Mouse (Mus musculus) Muller cell, postnatal 12 days (primary cell): ENCODE measurements at regions not wholly inside any gene's neighbourhood (a gene's known extent, or its start where the extent isn't known, plus 50 kb on each side); places are given as distances from the start of the nearest gene placed in this dataset.

Source experiments
- DNase-seq: peaks from one replicate; pipeline ENCODE4 v3.0.0-alpha.2; 2015; ENCODE audit errors: inconsistent ontology term

DNA sequence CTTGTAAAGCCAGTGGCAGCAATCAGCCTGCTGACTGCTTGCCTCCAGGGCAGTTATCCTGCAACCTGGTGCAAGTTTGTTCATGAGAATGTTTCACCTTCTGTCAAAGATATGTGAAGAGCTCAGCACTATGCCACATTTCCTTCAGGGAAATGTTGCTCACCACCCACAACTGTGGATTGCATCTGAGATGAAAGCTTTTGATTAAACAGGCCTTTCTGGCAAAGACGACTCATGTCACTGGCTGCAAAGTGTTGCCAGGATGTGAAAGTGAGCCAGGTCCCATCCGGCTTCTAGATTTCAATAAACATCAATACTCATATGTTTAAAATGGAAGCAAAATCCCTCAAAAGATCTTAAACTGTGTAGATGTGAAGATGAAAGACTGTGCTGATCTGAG, 2121.0 kb downstream of the Gm37988 start:
- no peak for DNase-seq

DNA sequence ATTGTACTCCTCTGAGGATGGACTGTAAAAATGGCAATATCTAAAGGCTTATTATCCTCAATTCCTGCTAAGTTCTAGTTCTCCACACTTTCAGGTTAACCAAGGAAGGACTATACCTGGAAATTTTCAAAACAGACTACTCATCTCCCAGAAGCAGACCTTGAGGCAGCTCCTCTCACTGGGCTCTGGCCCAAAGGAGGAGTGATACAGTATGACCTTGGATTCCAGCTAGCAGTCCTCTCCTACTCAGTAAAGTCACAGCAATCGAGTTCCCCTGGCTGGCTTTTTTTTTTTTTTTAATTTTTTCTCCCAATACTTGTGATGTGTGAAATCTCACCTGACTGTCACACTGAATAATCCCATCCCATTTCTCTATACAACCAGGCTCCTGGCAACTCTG, 2124.2 kb downstream of the Gm37988 start:
- no peak for DNase-seq

DNA sequence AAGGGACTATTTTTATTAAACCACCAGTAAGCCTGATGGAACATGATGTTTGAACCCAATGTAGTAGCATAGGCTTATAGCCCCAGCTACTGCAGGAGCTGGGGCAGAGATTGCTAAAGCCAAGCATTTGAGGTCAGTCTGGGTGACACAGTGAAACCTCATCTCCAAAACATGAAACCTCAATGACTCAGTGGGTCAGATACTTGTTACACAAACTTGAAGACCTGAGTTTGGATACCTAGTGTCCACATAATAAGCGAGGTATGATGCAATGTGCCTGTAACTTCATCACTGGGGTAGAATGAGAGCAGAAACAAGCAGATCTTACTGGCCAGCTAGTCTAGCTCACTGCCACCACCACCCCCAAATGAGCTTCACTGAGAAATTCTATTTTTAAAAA, 2162.1 kb downstream of the Gm37988 start:
- DNase-seq, result no peak

DNA sequence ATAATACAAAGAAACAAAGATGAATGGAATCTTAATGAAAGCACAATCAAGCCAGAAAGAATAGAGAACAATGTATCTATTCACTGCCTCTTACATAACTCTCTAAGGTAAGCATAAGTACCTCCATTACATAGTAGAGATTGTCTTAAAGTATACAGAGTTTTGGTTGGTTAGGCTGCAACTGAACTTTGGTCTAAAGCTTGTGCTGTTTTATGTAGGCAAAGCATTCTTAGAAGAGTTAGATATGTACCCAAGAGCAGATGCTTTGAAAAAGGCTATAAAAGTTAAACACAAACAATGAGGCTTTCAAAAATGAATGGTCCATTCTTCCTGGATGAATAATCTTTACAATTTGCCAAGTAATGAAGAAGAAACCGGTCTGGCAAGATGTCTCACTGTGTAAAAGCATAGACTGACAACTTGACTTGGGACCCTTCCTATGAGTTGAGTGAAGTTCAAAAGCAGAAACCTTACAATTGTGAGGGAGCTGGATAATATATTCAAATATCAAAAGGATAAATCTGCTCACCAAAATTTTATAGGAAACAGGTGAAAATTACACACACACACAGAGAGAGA, 2166.1 kb downstream of the Gm37988 start:
- DNase-seq, result peak; percentile 58

DNA sequence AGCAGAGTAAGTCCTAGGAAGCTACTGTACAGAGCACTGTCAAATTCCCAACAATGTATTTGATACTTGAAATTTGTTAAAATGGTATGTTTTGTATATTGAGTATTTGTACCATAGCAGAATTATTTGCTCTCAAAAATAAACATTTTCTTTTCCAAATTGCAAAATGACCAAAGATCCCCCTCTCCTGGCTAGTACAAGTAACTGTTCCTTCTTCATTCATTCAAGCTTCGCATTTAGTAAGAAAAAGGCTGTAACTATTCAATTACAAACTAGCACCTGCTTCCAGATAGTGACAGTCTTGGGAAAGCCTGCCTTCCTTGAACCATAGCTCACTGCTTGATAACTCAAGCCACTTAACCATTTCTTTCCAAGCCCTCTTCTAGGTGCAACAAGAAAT, 2171.9 kb downstream of the Gm37988 start:
- no peak for DNase-seq

DNA sequence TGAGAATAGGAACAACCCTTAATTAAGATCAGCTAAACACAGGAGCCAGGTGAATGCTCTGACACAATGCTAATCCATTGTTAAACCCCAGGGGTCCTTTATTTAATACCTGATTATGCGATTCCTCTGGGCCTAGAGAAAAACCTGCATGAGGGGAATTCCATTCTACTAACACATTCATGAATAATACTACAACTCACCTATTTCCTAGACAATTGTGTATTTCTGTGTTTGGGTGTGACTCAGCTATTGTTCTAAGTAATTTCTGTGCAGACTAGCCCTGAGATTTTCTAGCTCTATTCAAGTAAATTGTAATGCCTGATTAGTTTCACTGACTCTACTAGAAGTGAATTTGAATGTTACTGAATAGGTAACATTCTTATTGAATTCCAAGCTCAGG, 2176.5 kb downstream of the Gm37988 start:
- no peak for DNase-seq

DNA sequence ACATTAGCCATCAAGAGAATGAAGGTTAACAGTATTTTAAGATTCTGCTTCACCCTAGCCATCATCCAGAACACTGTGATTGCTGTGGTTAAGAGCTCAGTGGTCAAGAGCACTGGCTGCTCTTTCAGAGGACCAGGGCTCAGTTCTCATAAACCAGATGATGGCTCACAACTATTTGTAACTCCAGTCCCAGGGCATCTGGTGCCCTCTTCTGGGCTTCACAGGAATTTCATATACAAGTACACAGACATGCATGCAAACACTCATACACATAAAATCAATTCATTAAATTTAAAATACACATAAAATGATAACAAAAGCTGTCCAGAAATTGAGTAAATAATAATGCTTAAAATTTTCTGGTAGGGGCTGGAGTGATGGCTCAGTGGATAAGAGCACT, 2189.9 kb downstream of the Gm37988 start:
- no peak for DNase-seq

DNA sequence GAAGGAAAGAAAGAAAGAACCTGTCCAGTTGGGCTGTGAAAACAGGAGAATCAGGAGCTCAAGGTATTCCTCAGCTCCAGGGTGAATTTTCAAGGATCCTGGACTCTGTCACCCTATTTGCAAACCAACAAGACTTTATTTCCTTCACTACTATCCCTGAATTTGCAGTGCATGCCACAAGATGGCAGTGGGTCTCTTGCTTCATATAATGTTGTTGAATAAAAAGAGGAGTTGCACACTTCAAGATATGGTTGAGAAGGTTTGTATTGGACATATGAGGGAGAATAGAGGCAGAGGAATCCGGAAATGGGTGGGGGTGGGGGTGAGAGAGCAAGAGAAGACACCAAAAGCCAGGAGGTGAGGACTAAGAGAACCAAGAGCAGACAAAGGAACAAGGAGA, 2202.5 kb downstream of the Gm37988 start:
- peak; percentile 48 for DNase-seq
